Mouse (Mus musculus) Patski (cell line): ENCODE results near the gene Napepld. TPM values are rescaled to one million over a fixed set of nuclear protein-coding genes. Genes with fewer than 3 reads are reported as not detected.
A peak's percentile ranks its signal among the peaks of the same experiment; 100 is the strongest.
"Not testable (repeated sequence)": the region's sequence is repeated elsewhere in the genome, so short reads cannot be mapped to it uniquely, and the experiment has no call there.

ENCODE experiments used
- ATAC-seq: fragments of 100-300 bp; one replicate; pipeline ENCODE4 v1.8.0; 2021
- CTCF ChIA-PET: fragments of 350-600 bp; sonication (Branson Sonifier 250); formaldehyde crosslinking; loops from one replicate; lab custom pipeline; 2022; ENCODE audit warnings: inconsistent platforms; lab: Charles Lee
- POLR2A ChIA-PET: fragments of 350-600 bp; sonication (Branson Sonifier 250); formaldehyde crosslinking; loops from one replicate; lab custom pipeline; 2022; ENCODE audit warnings: antibody characterized with exemption, inconsistent platforms; lab: Charles Lee
- DNase-seq: peaks from one replicate; pipeline ENCODE4 v3.0.0-alpha.2; 2011; ENCODE audit warnings: low read depth, low spot score
- H3K27me3 ChIP-seq: fragments of 371-371 bp; one replicate; pipeline ENCODE4 v1.5.1; 2021
- CTCF ChIP-seq: fragments of 100-300 bp; IDR thresholded peaks from one replicate; pipeline ENCODE4 v1.5.1; 2021
- in situ Hi-C: fragments of 300-500 bp; cut with MboI; formaldehyde crosslinking; loops from 3 replicates; pipeline ENCODE4 v1.11.1; 2018; ENCODE audit warnings: low pct_unique_long_range_greater_than_20kb, mixed read lengths
- polyA plus RNA-seq: library from polyadenylated mRNA; unstranded; gene quantifications from one replicate; pipeline ENCODE4 v1.2.3, GENCODE M21; 2021

Napepld gene
- polyA plus RNA-seq, 1 experiment from 2014 or later = 5.2 TPM

DNA sequence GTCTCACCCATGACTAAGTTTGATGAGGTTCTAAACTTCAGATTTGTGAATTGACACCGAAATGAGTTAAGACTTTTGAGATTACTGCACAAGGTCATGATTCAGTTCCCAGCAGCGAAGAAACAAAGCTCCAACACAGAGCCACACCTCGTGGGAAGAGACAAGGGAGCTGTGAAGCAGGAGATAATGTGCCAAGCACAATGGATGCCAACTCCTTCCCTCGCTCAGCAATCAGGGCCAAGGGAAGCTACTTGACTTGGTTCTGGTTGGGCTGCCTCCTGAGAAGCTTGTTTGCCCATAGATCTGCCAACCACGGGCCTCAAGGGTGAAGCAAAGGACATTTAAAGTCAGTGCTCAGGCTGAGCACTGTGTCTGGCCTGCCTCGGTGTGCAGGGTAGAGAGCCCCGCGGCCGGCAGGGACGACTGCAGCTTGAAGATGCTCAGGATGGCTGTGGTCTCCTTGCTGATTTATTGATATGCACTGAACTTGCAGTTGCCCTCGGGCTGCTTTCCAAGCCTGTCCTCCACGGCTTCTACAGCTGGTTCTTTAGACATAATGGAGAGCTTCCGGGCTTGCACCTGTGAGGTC, 11.0 kb upstream of the Napepld start:
- CTCF ChIA-PET = interaction anchor here (1.9 kb wide), 1 partner anchor 9 kb away, joined by 10 read pairs; no protein-coding TSS in a partner anchor
- POLR2A ChIA-PET = interaction anchor here (1.0 kb wide), 1 partner anchor 20 kb away, joined by 3 read pairs; no protein-coding TSS in a partner anchor
- peaks cover 6% of the 10 kb centered on the region for H3K27me3 ChIP-seq
- ATAC-seq = no peak
- in situ Hi-C loops = no loop called here
- DNase-seq = no peak
- TF ChIP-seq CTCF = no peak

DNA sequence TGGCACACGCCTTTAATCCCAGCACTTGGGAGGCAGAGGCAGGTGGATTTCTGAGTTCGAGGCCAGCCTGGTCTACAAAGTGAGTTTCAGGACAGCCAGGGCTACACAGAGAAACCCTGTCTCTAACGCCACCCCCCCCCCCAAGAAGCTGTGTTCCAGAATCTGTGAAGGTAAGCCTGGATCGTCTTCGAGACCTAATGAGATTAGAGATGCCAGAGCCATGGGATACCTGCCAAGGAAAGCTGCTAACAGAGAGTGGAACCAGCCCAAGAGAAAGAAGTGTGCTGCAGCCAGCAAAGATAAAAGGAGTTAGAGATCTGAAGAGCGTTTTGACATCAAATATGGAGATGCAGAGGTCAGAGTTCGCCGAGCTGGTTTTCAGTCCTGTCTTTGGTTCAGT, 6.8 kb upstream of the Napepld start:
- CTCF ChIA-PET, in situ Hi-C loops: not testable (repeated sequence)
- POLR2A ChIA-PET = interaction anchor here (0.6 kb wide), 1 partner anchor 17 kb away, joined by 4 read pairs; no protein-coding TSS in a partner anchor

DNA sequence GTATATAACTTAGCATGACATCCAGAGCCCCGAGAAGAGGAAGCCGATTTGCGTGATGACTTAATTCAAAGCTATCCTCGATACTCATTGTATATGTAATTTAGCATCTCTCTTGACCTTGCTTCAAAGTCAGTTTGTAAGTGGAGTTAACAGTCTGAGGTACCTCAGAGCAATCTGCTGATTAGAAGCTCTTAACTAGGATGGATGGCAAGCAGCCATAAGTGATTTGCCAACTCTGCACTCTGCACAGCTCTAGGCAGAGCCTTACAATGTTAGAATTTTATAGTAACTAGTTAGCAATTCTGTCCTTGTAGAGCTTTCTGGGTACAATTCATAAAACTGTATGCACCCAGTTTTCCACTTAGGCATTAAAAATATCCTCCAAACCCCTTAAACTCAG, 5.3 kb upstream of the Napepld start:
- peaks cover 6% of the 10 kb centered on the region for H3K27me3 ChIP-seq
- POLR2A ChIA-PET = no interaction called here
- ATAC-seq (no peak), DNase-seq (no peak)
- CTCF ChIA-PET = no interaction called here
- in situ Hi-C loops = no loop called here
- no peak for TF ChIP-seq CTCF

More for the DNA sequence above, 6.8 kb upstream of the Napepld start:
- ATAC-seq, H3K27me3 ChIP-seq, DNase-seq: not testable (repeated sequence)

DNA sequence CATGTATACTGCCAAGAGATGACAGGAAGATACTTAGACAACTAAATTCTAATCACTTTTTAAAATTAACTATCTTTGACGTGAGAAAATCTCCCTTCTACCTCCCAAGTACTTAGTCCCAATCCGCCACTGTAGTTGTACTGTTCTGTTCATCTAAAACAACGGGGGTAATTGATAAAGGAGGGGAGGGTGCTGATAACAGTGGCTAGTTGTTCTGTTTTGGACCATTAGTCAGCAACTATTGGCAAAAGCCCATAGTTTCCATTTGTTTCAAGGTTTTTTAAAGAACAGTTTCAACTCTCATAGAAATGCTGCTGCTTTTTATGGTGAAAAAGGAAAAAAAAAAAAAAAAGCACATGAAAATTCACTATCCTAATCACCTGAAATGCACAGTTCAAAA, 2.5 kb upstream of the Napepld start:
- ChIA-PET POLR2A (no interaction called here), CTCF (interaction anchor here (1.1 to 2.1 kb wide), 2 partner anchors 8 to 13 kb away, joined by 3 to 10 read pairs; no protein-coding TSS in a partner anchor)
- no peak for DNase-seq
- ATAC-seq = no peak
- H3K27me3 ChIP-seq = no peaks in the 10 kb centered on the region
- in situ Hi-C loops = no loop called here
- no peak for TF ChIP-seq CTCF

DNA sequence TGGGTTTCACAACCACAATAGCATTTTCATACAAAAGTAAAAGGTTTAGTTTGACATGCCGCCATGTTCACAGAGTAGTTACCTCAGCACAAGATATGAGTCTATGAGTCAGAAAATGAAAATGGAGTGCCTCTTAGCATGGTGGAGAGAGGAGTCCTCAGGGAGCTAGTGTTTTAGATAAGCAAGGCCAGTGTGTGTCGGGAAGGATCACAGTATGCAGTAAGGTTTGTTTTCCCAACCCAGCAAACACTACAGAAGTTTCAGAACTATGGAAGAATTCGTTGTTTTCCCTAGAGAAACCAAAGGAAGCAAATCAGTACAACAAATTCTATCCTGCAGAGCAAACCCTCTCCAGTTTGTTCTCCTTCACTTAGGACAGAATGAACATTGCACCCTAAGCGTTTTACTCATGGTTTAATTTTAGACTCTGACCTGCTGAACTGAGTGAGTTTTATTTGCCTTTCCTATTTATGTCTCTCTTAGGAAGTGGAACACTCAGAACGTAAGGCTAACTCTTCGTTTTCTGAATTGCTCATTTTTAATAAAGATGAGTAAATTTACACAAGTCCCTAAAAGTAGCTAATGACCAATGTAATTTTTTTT, 1.8 kb upstream of the Napepld start:
- in situ Hi-C loops = no loop called here
- no peak for TF ChIP-seq CTCF
- ATAC-seq = no peak
- no peak for DNase-seq
- POLR2A ChIA-PET = no interaction called here
- CTCF ChIA-PET = interaction anchor here (1.1 to 2.1 kb wide), 2 partner anchors 9 to 13 kb away, joined by 3 to 10 read pairs; no protein-coding TSS in a partner anchor
- no peaks in the 10 kb centered on the region for H3K27me3 ChIP-seq

DNA sequence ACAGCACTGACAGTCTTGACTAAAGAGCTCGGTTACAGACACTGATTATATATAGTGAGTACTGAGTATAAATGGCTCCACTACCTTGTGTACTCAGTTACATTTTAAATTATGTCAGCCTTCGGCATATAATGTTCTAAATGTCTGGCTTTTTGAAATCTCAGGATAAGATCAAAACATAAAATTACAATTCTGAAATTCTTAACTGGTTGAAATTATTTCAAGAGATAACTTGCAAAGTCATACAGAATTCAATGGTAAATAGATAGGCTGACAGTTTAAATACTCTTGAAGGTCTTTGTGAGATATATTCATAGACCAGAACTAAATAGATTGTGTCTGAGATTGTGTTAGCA, 791 bp upstream of the Napepld start:
- ATAC-seq (no peak), DNase-seq (no peak)
- in situ Hi-C loops = no loop called here
- CTCF ChIA-PET = interaction anchor here (1.8 to 2.1 kb wide), 3 partner anchors 10 to 43 kb away, joined by 4 to 10 read pairs (median 6); no protein-coding TSS in a partner anchor
- TF ChIP-seq CTCF = no peak
- POLR2A ChIA-PET = interaction anchor here (0.8 to 2.1 kb wide), 3 partner anchors 30 to 83 kb away, joined by 3 to 7 read pairs (median 3); partner anchors contain the start of genes Dnajc2 and Psmc2
- H3K27me3 ChIP-seq = no peaks in the 10 kb centered on the region

DNA sequence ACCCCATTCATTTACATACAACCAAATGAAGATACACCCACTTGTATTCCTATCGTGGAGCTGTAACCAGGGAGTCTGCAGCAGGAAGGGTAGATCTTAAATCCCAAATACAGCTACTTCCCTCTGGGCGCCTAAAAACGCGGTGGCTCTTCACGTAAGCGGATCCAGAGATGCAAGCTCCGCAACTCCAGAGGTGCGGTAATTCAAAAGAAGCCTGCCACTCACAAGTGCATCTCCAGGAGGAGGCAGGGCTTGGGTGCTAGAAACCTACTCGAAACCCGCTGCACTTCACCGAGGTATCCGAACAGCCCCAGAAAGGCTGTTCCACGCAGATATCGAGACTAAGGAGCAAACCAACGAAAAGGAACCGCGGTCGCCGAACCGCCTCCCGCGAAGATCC, 262 bp downstream of the Napepld start:
- DNase-seq = no peak
- no peak for TF ChIP-seq CTCF
- ATAC-seq = peak; percentile 41
- POLR2A ChIA-PET = interaction anchor here (0.9 to 2.1 kb wide), 3 partner anchors 31 to 84 kb away, joined by 3 to 7 read pairs (median 7); partner anchors contain the start of genes Dnajc2 and Psmc2
- H3K27me3 ChIP-seq = no peaks in the 10 kb centered on the region
- CTCF ChIA-PET = interaction anchor here (1.0 to 1.9 kb wide), 5 partner anchors 32 to 60 kb away, joined by 3 to 6 read pairs (median 4); no protein-coding TSS in a partner anchor
- in situ Hi-C loops = no loop called here

DNA sequence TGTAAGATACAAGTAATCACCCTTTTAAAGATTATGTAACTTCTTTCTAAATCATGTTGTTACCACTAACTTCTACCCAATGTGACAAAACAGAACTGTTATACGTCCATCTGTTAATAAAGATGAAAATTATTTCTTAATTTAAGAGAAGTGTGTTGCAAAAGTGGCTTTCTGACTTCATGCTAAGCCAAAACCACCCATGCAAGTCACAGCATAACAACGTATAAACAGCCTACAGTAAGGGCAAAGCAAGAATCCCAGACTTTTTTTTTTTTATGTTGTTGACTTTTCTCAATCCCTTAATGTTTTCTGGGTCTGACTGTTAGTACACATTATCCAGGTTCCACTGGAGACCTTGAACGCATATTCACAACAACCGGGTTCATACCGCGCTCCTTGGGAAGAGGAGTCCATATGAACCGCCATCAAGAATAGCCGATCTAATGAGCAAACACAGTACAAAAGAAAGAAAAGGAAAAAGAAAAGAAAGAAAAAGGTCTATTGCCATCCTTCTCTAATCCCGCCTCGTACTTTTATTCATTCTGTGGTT, 849 bp downstream of the Napepld start:
- CTCF ChIA-PET = interaction anchor here (1.2 to 1.9 kb wide), 2 partner anchors 35 to 42 kb away, joined by 4 to 6 read pairs; no protein-coding TSS in a partner anchor
- in situ Hi-C loops = no loop called here
- POLR2A ChIA-PET = interaction anchor here (0.9 to 2.1 kb wide), 2 partner anchors 32 to 35 kb away, joined by 7 read pairs; no protein-coding TSS in a partner anchor

DNA sequence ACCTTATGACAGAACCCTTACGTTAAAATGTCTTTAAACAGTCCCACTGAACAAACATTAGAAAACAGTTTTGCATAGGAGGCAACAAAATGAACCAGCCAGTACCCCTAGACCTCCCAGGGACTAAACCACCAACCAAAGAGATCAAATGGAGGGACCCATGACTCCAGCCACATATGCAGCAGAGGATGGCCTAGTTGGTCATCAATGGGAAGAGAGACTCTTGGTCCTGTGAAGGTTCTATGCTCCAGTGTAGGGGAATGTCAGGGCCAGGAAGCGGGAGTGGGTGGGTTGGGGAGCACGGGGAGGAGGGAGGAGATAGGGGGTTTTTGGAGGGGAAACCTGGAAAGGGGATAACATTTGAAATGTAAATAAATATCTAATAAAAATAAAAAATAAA, 1.6 kb downstream of the Napepld start:
- POLR2A ChIA-PET, in situ Hi-C loops, DNase-seq, CTCF ChIA-PET, H3K27me3 ChIP-seq, ATAC-seq: not testable (repeated sequence)

More for the DNA sequence above, 849 bp downstream of the Napepld start:
- TF ChIP-seq CTCF = no peak
- no peak for DNase-seq
- ATAC-seq = no peak
- H3K27me3 ChIP-seq = no peaks in the 10 kb centered on the region

DNA sequence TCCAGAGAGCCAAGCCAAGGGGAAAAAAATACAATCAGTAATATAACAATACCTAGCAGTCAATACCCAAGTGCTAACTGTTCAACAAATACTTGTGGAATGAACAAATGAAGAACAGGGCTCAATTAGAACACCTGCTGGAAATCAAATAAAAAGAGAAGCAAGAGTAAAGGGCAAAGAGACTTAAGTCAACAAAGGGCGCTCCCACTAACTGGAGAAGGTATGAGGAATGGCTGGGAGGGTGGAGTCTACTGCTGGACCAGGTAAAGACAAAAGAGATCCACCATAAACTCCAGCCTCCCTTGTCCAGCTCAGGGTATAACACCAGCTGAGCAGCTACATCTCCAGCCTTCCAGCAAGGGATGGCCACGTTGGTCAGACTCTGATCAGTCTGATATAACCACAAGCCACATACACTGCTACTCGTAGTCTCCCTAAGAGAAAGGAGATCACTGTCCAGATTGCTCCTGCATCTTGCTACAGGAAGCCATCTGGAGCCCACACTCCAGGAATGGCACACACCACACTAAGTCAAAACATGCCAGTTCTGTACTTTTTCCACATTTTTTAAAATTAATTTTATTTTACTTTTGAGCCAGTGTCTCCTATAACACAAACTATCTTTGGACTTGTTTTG, 6.2 kb downstream of the Napepld start:
- no peak for TF ChIP-seq CTCF
- CTCF ChIA-PET = no interaction called here

More for the DNA sequence above, 6.2 kb downstream of the Napepld start:
- in situ Hi-C loops = no loop called here
- ATAC-seq (no peak), DNase-seq (no peak)
- POLR2A ChIA-PET = no interaction called here
- H3K27me3 ChIP-seq = no peaks in the 10 kb centered on the region
